Mouse (Mus musculus) kidney, embryonic 15.5 days (tissue): ENCODE measurements around the gene Mettl17. TPM values are rescaled to one million over a fixed set of nuclear protein-coding genes. Genes with fewer than 3 reads are reported as not detected.

Experiments used
- ATAC-seq: fragments of 200-750 bp; cut with Nextera tagmentation; replicated peaks from 2 replicates; pipeline ENCODE4 v1.8.0; 2017; ENCODE audit warnings: moderate TSS enrichment; ENCODE audit not compliant: low FRiP score
- H3K27ac ChIP-seq: fragments of 300-500 bp; sonication (generic); 2 replicates; pipeline ENCODE4 v1.5.1; 2015; ENCODE audit warnings: mild to moderate bottlenecking, inconsistent platforms
- H3K27me3 ChIP-seq: fragments of 300-500 bp; sonication (generic); 2 replicates; pipeline ENCODE4 v1.6.1; 2015; ENCODE audit warnings: inconsistent platforms
- H3K36me3 ChIP-seq: fragments of 300-500 bp; sonication (generic); 2 replicates; pipeline ENCODE4 v1.6.1; 2015; ENCODE audit warnings: inconsistent platforms
- H3K4me1 ChIP-seq: fragments of 300-500 bp; sonication (generic); 2 replicates; pipeline ENCODE4 v1.6.1; 2015; ENCODE audit warnings: inconsistent platforms
- H3K4me2 ChIP-seq: fragments of 300-500 bp; sonication (generic); 2 replicates; pipeline ENCODE4 v1.6.1; 2015; ENCODE audit warnings: moderate library complexity, mild to moderate bottlenecking, inconsistent platforms
- H3K4me3 ChIP-seq: fragments of 300-500 bp; sonication (generic); replicated peaks from 2 replicates; pipeline ENCODE4 v1.5.1; 2015; ENCODE audit warnings: mild to moderate bottlenecking, inconsistent platforms
- H3K9ac ChIP-seq: fragments of 300-500 bp; sonication (generic); 2 replicates; pipeline ENCODE4 v1.6.1; 2015; ENCODE audit warnings: mild to moderate bottlenecking, inconsistent platforms
- H3K9me3 ChIP-seq: fragments of 300-500 bp; sonication (generic); replicated peaks from 2 replicates; pipeline ENCODE4 v1.6.1; 2016; ENCODE audit warnings: inconsistent platforms
- WGBS: fragments of 180-500 bp; shearing (Covaris S2); methylation state at CpG from one replicate; pipeline ENCODE4 v1.1.7; 2015; ENCODE audit warnings: mixed read lengths; 5-methylcytosine and 5-hydroxymethylcytosine counted together
- polyA plus RNA-seq: library from polyadenylated mRNA; unstranded; fragments of >200 nt; fragmentation: Nextera tagmentation; extraction: Ambion mirVana; gene quantifications from 2 replicates; pipeline ENCODE4 v1.2.1, GENCODE M21; 2015

The Mettl17 gene
- polyA plus RNA-seq, 1 experiment from 2014 or later, result 60.3 TPM

DNA sequence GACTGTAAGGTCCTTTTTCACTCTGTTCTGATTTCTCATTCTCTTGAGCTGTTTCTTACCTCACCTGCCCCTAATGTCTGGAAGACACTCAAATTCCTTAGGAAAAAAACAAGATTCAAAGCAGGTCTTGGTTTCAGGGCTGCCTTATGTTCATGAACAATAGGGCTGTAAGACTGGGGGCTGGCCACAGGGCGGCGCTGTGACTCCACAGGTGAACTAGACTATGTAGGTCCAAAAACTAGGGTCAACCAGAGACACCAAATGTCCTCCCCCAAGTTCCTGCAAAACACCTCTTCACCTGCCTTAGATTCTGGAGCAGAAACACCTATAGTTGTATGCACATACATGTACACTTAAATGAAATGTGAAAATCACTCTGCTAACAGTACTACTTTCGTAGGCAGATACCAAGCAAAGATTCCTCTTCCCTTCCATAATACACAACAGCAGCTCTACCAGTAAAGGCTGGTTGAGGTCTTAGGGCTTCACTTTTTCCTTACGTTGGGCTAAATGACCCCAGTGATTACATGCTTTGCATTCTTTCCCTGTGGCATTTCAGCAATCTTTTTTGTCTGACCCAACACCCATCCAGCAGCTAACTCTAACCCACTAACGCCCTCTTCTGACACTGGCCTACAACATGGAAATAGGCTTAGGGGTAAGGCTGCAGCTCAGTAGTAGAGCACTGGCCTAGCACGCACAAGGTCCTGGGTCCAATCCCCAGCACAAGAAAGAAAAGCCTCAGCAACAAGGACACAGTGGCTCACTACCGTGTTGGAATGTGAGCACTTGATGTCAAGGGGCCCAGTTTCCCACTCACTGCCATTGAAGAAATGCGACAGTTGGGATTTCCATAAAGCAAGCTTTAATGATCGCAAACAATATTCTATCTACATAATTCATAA is 18.4 kb downstream of the Mettl17 start:
- H3K4me3 ChIP-seq, result no peak overlapping the region
- H3K4me2 ChIP-seq, result no peak overlapping the region
- no peaks in the 10 kb centered on the region for H3K27me3 ChIP-seq
- no peak overlapping the region for H3K27ac ChIP-seq
- no peaks in the 10 kb centered on the region for H3K4me1 ChIP-seq
- H3K36me3 ChIP-seq, result no peaks in the 10 kb centered on the region
- ATAC-seq, result peak; percentile 54
- WGBS, result 60% methylated on average over 9 of the region's 9 CpGs
- H3K9me3 ChIP-seq, result no peaks in the 10 kb centered on the region
- H3K9ac ChIP-seq, result no peak overlapping the region

DNA sequence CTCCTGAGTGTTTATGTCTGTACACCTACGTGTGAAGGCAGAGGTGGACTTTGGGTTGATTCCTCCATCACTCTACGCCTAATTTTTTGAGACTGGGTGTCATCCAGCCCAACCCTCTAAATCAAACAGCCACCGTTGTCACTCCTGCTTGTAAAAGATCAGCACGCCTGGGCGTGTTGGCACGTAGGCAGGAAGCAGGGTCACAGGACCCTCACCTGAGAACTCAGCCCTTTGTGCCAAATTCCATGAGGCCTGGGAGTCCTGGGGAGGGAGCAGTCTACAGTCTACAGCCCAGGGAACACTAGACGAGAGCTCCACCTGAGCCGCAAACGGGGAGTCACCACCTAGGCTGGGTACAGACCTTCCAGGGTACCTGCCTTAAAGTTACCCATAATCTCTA is 19.1 kb downstream of the Mettl17 start:
- Histone ChIP-seq H3K4me1 (no peaks in the 10 kb centered on the region), H3K27ac (no peak overlapping the region), H3K36me3 (no peaks in the 10 kb centered on the region), H3K9me3 (no peaks in the 10 kb centered on the region), H3K4me2 (no peak overlapping the region), H3K4me3 (no peak overlapping the region), H3K27me3 (no peaks in the 10 kb centered on the region), H3K9ac (no peak overlapping the region)
- WGBS, result 82% methylated on average over 9 of the region's 9 CpGs
- ATAC-seq, result no peak

DNA sequence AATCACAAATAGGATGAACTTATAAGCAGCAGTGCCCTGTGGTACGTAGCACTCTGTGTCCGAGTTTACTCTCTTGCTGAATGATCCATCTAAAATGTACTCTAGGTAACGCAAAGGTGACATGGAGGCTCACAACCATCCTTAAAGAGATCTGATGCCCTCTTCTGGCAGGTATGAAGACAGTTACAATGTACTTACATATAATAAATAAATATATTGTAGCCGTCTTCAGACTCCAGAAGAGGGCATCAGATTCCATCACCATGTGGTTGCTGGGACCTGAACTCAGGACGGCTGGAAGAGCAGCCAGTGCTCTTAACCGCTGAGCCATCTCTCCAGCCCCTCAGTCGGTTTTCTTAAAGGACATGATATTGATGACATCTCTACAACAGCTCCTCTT is 20.1 kb downstream of the Mettl17 start:
- 69% methylated on average over 7 of the region's 7 CpGs for WGBS
- no peak overlapping the region for H3K4me3 ChIP-seq
- H3K4me1 ChIP-seq, result no peaks in the 10 kb centered on the region
- no peaks in the 10 kb centered on the region for H3K36me3 ChIP-seq
- no peak for ATAC-seq
- no peaks in the 10 kb centered on the region for H3K9me3 ChIP-seq
- H3K4me2 ChIP-seq, result no peak overlapping the region
- no peaks in the 10 kb centered on the region for H3K27me3 ChIP-seq
- no peak overlapping the region for H3K9ac ChIP-seq
- no peak overlapping the region for H3K27ac ChIP-seq

DNA sequence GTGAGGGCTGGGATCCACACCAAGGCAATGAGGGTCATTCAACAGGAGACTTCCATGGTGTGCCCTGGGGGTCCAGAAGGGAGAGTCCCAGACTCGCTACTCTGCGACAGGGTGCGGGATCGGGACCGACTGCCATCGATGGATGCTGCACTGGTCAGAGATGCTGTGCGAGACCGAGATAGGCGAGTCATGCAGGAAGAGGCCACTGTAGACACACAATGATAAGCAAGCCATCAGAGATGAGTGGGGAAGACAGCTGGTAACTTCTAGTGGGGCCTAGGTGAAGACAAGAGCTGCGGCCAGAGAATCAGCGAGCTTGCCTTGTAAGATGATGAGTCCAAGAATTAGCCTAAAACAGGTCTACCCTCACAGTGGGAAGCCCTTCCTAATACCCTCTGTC is 21.5 kb downstream of the Mettl17 start:
- H3K36me3 ChIP-seq, result no peaks in the 10 kb centered on the region
- ATAC-seq, result no peak
- H3K9me3 ChIP-seq, result no peaks in the 10 kb centered on the region
- WGBS, result 91% methylated on average over 11 of the region's 11 CpGs
- H3K4me3 ChIP-seq, result no peak overlapping the region
- H3K4me2 ChIP-seq, result no peak overlapping the region
- H3K4me1 ChIP-seq, result no peaks in the 10 kb centered on the region
- H3K27ac ChIP-seq, result no peak overlapping the region
- no peak overlapping the region for H3K9ac ChIP-seq
- H3K27me3 ChIP-seq, result no peaks in the 10 kb centered on the region

DNA sequence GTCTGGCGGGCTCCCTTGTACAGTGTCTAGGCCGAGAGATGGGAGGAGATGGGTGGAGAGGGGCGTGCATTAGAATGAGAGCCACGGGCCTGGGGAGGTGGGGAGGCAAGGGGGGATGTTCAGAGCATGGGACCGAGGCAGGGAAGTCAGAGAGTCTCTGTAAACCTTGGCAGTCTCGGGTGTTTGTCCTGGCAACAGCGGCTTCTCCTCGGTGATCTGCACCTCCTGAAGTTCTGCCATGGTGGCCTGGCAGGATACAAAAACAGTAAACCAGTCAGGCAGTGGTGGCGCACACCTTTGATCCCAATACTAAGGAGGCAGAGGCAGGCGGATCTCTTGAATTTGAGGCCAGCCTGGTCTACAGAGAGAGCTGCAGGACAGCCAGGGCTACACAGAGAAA is 26.7 kb downstream of the Mettl17 start:
- 82% methylated on average over 10 of the region's 10 CpGs for WGBS
- Histone ChIP-seq H3K27ac (no peak overlapping the region), H3K4me1 (peaks cover 28% of the 10 kb centered on the region), H3K27me3 (0 out of 2 replicates have a peak, but pooled peaks cover 3% of the 10 kb centered on the region), H3K4me3 (no peak overlapping the region), H3K4me2 (no peak overlapping the region), H3K9ac (no peak overlapping the region), H3K9me3 (no peaks in the 10 kb centered on the region), H3K36me3 (no peaks in the 10 kb centered on the region)
- ATAC-seq, result no peak

DNA sequence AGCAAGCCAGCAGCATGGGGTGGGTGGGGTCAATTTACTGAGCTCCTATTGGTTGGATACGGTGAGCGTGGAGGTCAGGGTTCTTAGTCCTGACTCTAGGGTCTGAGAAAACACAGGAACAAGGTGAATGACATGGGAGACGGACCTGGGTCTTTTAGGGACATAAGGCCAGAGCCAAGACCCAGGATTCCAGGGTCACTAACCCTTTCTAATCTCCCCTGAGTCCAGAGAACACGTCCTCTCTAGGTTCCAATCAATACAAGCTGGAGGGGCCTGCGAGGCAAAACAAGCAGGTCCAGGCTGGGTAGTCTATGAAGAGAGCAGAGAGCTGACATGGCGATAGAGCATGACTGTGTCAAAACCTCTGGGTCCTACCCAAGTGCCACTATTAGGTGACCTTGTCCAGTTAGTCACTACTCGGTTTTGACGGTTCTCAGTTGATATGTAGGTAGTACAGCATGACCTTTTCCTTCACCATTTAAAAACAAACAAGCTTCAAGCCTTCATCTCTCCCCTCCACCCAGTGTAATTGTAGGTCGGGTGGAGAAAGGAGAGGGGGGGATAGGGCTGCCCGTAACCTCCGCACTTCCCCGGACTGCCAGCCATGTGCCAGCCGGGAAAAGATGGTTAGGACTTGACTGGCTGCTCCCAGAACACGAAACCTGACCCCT is 27.9 kb downstream of the Mettl17 start:
- Histone ChIP-seq H3K4me2 (peak overlapping the region; percentile 87), H3K9me3 (no peaks in the 10 kb centered on the region), H3K27ac (peak overlapping the region; percentile 15; the same call in 1 of the 2 replicates), H3K9ac (peak overlapping the region; percentile 35; the same call in 1 of the 2 replicates), H3K36me3 (no peaks in the 10 kb centered on the region), H3K4me3 (peak overlapping the region; percentile 49), H3K4me1 (peaks cover 28% of the 10 kb centered on the region), H3K27me3 (0 out of 2 replicates have a peak, but pooled peaks cover 3% of the 10 kb centered on the region)
- ATAC-seq, result peak; percentile 33
- WGBS, result 14% methylated on average over 14 of the region's 14 CpGs

DNA sequence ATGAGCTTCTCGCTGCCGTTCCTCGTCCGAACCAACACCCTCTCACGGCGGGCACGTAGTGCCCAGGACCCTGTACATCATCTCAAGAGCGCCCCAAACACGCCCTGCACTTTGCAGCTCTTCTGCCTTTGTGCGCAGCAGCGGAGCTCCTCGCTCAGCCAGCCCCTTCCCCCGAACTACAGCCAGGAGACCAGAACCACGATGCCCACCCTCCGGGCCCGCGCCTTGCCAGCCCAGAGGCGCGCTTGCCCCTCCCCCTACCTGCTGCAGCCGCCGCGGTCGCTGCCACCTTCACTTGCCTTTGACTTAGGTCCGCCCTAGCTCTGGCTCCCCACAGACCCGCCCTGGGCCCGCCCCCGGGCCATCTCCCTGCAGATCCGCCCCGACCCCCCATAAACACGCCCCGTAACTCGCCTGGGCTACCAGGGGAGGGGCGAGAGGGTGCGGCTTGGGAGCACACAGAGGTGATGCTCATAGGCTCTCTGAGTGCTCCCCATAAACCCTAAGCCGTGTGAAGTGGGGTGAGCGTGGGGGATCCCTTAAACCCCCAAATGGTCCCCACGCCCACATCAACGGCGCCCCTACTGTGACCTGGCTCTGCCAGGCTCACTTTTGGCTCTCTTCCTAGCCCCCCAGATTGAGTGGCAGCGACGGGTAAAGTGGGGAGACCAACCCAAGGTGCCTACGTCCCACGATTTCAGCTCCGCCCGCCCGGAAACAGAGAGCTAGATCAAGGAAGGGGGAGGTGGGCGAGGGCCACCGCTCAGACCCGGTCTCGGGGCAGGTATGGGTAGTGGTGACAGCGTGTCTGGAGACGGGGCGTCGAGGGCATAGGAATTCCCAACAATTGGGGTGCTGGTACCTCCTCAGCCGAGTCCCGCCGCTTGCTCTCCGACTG is 28.7 kb downstream of the Mettl17 start:
- H3K36me3 ChIP-seq, result no peaks in the 10 kb centered on the region
- 0 out of 2 replicates have a peak, but pooled peaks cover 3% of the 10 kb centered on the region for H3K27me3 ChIP-seq
- no peaks in the 10 kb centered on the region for H3K9me3 ChIP-seq
- ATAC-seq, result peak; percentile 86
- H3K4me2 ChIP-seq, result peak overlapping the region; percentile 87
- H3K4me1 ChIP-seq, result peaks cover 28% of the 10 kb centered on the region
- H3K27ac ChIP-seq, result peak overlapping the region; percentile 69
- WGBS, result under 1% methylated on average over 58 of the region's 58 CpGs
- peak overlapping the region; percentile 49 for H3K4me3 ChIP-seq
- peak overlapping the region; percentile 35 for H3K9ac ChIP-seq

DNA sequence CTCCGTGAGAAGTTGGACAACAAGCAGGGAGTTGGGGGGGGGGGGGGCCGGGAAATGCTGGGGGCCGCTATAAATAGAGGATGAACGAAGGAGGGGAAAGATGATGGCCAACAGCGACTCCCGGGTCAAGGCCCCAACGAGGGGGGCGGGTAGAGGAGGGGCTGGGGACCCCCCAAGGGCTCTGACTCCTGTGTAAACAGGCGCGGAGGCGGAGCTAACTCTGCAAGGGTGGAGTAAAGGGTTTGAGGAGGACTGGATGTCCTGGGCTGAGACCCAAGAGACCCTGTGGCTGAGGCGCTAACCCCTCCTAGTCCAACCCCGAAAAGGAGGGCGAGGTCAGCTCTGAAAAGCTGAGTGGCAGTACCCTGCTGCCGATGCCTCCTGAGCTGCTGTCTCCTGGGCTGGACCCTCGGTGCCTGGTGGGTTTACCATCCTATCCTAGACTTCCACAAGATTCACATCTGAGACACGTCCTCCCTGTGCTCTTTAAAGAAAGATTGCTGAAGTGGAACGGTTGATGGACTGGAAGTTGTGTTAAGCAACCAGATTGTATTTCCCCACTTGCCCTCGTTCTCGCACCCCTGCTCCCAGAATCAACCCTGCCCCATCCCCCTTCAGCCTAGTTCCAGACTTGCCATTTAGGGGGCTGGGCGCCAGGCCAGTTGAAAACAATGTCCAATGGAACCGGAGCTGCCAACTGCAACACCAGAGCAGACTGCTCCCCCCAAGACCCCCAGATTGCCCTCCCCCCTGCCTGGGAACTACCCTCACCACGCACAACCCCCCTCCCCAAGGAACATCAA is 29.5 kb downstream of the Mettl17 start, which contains the start of gene Ndrg2:
Gene Ndrg2 (minus strand): TSS at position 199 of the 803 bp plus-strand sequence.
- peak; percentile 70 for ATAC-seq
- H3K9ac ChIP-seq, result peak within 1 kb of the TSS; percentile 35
- peak within 1 kb of the TSS; percentile 69 for H3K27ac ChIP-seq
- H3K4me1 ChIP-seq, result peaks cover 28% of the 10 kb centered on the region
- WGBS, result 2% methylated on average over 21 of the region's 23 CpGs
- H3K9me3 ChIP-seq, result no peaks in the 10 kb centered on the region
- 0 out of 2 replicates have a peak, but pooled peaks cover 3% of the 10 kb centered on the region for H3K27me3 ChIP-seq
- peak within 1 kb of the TSS; percentile 87 for H3K4me2 ChIP-seq
- H3K36me3 ChIP-seq, result no peaks in the 10 kb centered on the region
- peak within 1 kb of the TSS; percentile 49 for H3K4me3 ChIP-seq

DNA sequence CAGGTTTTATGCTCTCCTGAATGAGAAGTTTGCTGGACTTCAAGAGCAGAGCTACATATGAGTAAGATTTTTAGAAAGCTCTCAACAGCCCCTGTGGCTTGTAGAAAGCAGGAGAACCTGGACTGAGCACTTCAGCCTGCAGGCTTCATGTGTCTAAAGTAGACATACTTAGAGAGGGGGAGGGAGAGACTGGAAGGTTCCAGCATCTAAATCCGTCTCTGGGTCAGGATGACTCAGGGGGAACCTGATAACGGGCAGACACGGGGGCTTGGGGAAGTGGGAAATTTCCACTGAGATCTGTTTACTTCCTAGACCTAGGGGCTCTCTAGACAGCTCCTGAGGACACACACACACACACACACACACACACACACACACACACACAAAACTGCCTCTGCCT is 30.4 kb downstream of the Mettl17 start:
- Histone ChIP-seq H3K9ac (no peak overlapping the region), H3K36me3 (no peaks in the 10 kb centered on the region), H3K9me3 (no peaks in the 10 kb centered on the region), H3K4me1 (peaks cover 28% of the 10 kb centered on the region), H3K4me3 (no peak overlapping the region), H3K27me3 (0 out of 2 replicates have a peak, but pooled peaks cover 3% of the 10 kb centered on the region), H3K27ac (peak overlapping the region; percentile 13; the same call in 1 of the 2 replicates), H3K4me2 (0 out of 2 replicates have a peak overlapping the region, but pooled peaks have one; percentile 87)
- ATAC-seq, result no peak
- WGBS, result 16% methylated on average over 3 of the region's 3 CpGs

DNA sequence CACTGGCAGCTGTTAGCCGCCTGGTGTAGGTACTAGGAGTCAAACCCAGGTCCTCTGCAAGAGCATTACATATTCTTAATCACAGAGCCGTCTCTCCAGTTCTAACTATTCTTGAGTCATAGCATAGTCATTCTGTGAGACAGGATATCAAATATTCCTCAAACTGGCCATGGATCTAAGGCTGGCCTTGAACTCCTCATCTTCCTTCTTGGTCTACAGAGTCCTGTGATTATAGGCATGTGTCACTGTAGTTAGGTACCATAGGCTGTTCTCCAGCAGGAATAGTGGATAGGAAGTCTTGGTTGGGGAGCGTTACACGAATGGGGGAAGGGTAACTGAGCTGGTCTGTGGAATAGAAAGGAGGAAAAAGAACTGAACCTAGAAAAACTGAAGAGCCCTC is 31.9 kb downstream of the Mettl17 start:
- H3K4me3 ChIP-seq, result no peak overlapping the region
- H3K4me1 ChIP-seq, result peaks cover 28% of the 10 kb centered on the region
- no peaks in the 10 kb centered on the region for H3K9me3 ChIP-seq
- no peak overlapping the region for H3K27ac ChIP-seq
- no peaks in the 10 kb centered on the region for H3K36me3 ChIP-seq
- no peak overlapping the region for H3K4me2 ChIP-seq
- WGBS, result 90% methylated on average over 4 of the region's 4 CpGs
- no peak for ATAC-seq
- H3K27me3 ChIP-seq, result 0 out of 2 replicates have a peak, but pooled peaks cover 3% of the 10 kb centered on the region
- H3K9ac ChIP-seq, result no peak overlapping the region

DNA sequence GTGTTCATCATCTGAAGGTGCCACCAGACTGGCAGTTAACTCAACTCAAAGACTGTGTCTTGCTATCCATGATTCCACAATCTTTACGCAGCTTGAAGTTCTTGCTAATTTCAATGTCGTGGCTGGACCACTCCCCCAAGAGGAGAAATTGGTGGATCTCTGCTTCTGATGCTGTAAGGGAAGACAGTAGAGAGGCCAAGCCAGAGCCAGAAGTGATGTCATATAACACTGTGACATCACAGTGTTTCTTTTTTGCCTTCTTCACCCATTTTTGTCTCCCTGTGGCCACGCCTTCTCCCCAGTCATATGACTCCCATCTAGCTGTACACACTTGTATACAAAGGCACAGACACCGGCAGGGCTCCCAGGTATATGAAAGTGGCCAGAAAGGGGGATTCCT is 33.5 kb downstream of the Mettl17 start, which contains the start of gene Tppp2:
Gene Tppp2 (plus strand): TSS at position 301 of the 400 bp plus-strand sequence.
- no peak within 1 kb of the TSS for H3K4me3 ChIP-seq
- no peaks in the 10 kb centered on the region for H3K36me3 ChIP-seq
- H3K27ac ChIP-seq, result no peak within 1 kb of the TSS
- peaks cover 26% of the 10 kb centered on the region for H3K4me1 ChIP-seq
- H3K9ac ChIP-seq, result no peak within 1 kb of the TSS
- H3K9me3 ChIP-seq, result no peaks in the 10 kb centered on the region
- H3K27me3 ChIP-seq, result 0 out of 2 replicates have a peak, but pooled peaks cover 3% of the 10 kb centered on the region
- H3K4me2 ChIP-seq, result no peak within 1 kb of the TSS
- 90% methylated on average over 4 of the region's 4 CpGs for WGBS
- ATAC-seq, result no peak
